Mouse (Mus musculus) thymus, postnatal 4 days (tissue): ENCODE data around the gene Cacna1f.

Source experiments
- DNase-seq: peaks from one replicate; pipeline ENCODE4 v3.0.0; 2021

The Cacna1f gene

GRCm38 (mm10) chrX:7678986-7679385, 72.1 kb downstream of the Cacna1f start:
- no peak for DNase-seq

DNA sequence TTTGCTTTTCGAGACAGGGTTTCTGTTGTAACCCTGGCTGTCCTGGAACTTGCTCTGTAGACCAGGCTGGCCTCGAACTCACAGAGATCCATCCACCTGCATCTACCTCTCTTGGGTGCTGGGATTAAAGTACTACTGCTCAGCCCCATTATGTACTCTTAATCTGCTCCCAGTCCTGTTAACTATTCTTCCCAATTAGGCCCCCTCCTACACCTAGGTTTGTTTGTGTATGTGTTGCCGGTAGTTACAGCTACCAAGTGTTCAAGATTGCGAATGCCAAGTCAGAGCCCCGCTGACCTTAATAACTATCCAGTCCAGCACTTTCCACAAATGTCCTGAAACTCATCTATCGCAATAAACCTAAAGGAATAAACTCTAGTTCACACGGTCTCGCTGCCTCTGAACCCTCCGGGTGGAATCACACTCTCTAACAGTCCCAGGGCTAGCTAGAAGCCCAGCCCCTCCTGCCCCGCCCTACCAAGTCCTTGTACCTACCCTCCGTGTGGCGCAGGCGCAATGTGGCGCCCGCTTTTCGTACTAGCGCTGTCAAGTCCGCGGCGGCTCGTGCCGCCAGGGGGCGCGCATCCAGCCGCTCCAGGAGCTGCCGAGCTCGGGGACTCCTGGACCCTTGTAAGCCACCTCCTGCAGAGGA, 72.6 kb downstream of the Cacna1f start:
- peak; percentile 93 for DNase-seq

- DNase-seq = no peak
Observed at GRCm38 (mm10) chrX:7680057-7680412, 73.2 kb downstream of the Cacna1f start.

GRCm38 (mm10) chrX:7680864-7681263, 74.0 kb downstream of the Cacna1f start, which contains the start of gene Magix:
Magix (minus strand) TSS chrX:7681251.
- DNase-seq = no peak
